Mouse (Mus musculus): ENCODE measurements around the gene Ipo5. TPM values are rescaled to one million over a fixed set of nuclear protein-coding genes. Genes with fewer than 3 reads are reported as not detected.

Gene Ipo5
- polyA plus RNA-seq, 1 experiment: 20.5 TPM

DNA sequence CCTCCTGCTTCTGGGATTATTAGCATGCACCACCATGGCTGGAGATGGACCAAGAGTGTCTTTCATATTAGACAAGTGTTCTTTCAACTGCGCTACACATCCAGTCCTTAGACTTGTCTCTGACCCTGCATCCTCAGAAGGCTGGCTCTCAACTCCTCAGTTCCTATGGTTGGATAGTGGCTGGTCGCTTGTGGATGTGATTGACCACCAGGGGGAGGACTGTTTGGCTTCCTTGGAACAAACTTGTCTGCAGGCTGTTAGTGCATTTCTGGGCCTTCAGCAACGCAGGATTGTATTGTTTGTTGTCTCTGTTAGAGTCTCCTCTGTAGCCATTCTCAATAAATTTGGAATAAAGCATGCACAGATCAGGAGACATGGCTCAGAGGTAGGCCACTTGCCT lies 68.5 kb downstream of the Ipo5 start:
- no peak for DNase-seq (ENCODE audit: low read depth, low spot score)
- WGBS: 45% methylated on average over 3 of the region's 3 CpGs

DNA sequence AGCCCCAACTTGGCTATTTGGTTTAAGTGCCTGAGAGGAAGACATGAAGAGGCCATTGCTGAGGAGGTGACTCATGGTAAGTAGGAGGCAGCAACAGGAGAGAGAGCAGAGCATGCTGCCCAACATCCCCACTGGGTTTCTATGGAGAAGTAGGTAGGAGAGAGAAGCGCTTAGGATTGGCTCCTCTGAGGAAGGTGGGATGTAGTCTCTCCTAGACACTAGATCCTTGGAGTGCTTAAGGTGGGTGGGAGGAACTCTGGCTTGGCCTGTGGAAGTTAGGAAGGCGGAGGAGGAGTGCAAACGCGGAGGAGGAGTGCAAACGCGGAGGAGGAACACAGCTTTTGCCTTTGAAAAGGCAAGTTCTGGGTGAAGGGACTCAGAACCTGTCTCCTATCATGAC lies 78.1 kb downstream of the Ipo5 start:
- 71% methylated on average over 6 of the region's 6 CpGs for WGBS
- no peak for DNase-seq (ENCODE audit: low read depth, low spot score)

Other genes starting within 250 kb of the Ipo5 start
- 13.3 and 15.9 TPM in 2 replicates for gene Farp1, start 124.0 kb downstream of the Ipo5 start, polyA plus RNA-seq (2012; rRNA removed)

Measured in large intestine, adult 2 months (tissue).